Mouse (Mus musculus): ENCODE data around the gene Gm17019.
"Not testable (repeated sequence)": the region's sequence is repeated elsewhere in the genome, so short reads cannot be mapped to it uniquely, and the experiment has no call there.

The Gm17019 gene

DNA sequence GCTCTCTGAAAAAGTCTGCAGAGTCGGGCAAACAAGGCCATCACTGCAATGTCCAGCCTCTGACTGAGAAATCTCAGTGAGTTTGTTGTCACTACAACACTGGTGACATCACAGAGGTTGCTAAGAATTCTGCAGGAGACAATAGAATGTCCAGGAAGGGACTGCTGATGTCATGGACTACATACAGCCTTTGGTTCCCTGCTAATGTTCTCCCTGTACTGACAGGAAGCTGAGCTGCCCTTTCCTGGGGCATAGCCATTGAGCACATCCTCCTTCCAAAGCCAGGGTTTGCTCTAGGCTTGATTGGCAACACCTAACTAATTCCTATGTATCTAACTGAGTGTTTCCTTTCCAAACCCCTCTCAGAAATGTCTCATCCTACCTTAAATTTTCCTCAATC lies at the start of gene Gm17019:
Gene Gm17019, minus strand, starts transcription at position 101 of the 400 bp plus-strand sequence.
- CTCF ChIA-PET, result not testable (repeated sequence)

DNA sequence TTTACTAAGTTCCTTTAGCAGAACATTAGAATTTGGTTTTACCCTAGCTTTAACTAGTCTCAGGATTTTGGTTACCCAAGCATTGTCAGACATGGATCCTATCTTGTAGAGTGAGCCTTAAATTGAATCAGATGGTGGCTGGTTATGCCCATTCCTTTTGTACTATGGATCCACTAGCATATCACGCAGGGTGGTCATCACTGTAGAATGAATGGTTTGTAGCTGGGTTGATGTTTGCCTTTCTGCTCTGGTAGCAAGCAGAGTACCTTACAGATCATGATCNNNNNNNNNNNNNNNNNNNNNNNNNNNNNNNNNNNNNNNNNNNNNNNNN lies 29.6 kb upstream of the Gm17019 start:
- CTCF ChIA-PET, result not testable (repeated sequence)

DNA sequence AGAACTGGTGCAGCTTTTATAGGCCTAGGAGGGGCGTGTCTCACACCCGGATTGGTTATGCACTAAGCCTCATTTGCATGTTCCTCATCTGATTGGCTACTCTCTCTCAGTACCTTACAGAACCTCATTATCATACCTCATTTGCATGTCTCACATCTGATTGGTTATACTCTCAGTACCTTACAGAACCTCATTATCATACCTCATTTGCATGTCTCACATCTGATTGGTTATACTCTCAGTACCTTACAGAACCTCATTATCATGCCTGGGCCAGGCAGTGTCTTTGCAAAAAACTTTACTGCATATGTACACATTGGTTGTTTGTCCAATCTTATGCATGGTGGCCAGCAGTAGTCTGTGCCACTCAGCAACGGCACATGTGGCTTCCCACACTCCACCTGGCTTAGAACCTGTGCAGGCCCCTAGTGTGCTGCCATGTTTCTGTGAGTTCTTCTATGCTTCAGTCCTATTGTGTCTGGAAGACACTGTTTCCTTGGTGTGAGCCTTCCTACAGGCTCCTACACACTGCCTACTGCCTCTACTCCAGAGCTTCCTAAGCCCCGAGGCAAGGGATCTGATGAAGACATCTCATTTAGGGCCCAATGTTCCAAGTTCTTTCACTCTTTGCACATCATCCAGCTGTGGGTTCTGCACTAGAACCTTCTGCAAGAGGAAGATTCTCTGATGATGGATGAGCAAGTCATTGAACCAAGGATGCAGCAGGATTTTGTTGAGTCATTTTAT lies 29.0 kb upstream of the Gm17019 start:
- CTCF ChIA-PET, result not testable (repeated sequence)

DNA sequence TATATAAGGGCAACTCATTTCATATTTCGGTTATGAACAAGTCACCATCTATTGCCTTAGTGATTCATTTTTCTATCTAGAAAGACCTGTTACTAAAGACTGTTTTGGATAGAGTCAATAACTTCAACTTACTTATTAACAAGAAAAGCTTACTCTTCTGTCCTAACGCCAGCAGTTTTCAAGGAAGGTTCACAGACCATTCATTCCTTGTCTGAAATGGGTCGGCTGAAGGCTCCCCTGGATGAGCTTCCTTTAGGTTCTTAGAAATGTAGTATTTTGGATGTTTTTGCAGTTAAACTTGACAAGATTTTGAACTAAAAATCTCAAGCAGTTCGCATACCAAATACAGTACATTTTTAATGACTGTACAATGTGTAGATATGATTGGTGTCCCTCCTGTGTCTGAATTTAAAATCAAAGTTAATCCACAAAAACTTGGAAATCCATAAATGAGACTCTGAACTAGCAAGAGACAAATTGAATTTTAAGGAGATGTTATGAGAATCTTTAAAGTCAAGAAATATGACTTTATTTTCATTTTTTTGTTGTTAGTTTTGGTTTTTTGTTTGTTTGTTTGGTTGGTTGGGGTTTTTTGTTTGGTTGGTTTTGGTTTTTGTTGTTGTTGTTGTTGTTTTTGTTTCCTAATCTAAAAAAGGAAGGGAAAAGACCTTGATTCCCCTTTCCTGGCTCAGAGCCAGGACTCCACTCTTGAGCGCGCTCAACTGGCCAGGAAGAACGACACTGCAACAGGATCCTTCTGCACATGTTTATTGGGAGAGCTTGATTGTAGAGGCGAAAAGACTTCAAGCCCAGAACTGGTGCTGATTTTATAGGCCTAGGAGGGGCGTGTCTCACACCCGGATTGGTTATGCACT lies 21.6 kb upstream of the Gm17019 start:
- CTCF ChIA-PET, result not testable (repeated sequence)

DNA sequence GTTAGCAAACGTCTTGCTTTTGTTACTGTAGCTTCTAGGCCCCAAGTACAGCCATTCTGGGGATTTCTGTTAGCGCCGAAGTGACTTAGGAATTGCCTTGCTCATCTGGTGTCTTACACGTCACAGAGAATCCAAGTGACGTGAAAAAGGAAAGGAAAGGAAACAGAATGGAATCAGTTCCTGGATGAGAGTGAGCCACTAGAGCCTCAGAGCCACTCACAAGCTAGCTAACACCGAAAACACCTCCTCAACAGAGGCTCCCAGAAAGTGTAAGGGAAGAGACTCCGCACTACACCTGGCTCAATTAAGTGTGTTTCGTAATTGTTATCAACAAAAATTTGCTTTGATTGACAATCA lies 20.8 kb upstream of the Gm17019 start:
- CTCF ChIA-PET, result not testable (repeated sequence)

DNA sequence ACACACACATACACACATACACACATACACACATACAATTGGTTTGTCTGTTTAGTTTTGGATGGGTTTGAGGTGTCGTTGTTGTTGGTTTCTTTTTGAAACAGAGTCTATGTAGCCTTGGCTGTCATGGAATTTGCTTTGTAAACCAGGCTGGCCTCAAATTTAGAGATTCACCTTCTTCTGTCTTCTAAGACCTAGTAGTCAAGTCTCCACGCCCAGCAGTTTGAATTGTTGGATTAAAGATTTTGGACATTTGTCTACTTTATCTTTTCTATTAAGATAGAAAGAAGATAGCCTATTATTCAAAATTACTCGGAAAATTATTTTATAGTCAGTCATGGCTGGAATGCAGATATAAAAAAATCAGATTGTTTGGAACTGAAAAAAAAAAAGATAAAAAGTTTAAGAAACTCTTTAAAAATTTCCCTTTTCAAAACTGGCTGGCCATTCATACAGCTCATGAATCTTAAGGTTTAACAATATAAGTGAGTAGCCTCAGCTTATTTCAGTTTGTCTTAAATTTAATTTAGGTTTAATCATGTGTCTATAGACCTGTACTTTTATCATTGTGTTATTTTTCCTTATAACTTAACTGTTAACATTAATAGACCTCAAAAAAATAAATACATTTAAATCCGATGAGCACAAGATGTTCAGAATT lies 20.3 kb upstream of the Gm17019 start:
- CTCF ChIA-PET, result not testable (repeated sequence)

DNA sequence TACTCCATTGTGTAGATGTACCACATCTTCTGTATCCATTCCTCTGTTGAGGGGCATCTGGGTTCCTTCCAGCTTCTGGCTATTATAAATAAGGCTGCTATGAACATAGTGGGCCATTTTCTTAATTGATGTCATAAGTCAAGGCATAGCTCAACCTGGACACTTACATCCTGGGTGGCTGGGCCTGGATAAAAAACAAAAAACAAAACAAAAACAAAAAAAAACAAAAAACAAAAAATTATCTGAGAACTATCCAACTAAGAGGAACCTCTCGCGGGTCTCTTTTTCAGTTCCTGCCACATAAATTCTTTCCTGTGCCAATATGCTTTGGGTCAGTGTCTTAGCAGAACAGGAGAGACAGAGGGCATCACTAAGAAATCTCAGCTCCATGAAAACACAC lies 18.0 kb upstream of the Gm17019 start:
- CTCF ChIA-PET, result not testable (repeated sequence)

DNA sequence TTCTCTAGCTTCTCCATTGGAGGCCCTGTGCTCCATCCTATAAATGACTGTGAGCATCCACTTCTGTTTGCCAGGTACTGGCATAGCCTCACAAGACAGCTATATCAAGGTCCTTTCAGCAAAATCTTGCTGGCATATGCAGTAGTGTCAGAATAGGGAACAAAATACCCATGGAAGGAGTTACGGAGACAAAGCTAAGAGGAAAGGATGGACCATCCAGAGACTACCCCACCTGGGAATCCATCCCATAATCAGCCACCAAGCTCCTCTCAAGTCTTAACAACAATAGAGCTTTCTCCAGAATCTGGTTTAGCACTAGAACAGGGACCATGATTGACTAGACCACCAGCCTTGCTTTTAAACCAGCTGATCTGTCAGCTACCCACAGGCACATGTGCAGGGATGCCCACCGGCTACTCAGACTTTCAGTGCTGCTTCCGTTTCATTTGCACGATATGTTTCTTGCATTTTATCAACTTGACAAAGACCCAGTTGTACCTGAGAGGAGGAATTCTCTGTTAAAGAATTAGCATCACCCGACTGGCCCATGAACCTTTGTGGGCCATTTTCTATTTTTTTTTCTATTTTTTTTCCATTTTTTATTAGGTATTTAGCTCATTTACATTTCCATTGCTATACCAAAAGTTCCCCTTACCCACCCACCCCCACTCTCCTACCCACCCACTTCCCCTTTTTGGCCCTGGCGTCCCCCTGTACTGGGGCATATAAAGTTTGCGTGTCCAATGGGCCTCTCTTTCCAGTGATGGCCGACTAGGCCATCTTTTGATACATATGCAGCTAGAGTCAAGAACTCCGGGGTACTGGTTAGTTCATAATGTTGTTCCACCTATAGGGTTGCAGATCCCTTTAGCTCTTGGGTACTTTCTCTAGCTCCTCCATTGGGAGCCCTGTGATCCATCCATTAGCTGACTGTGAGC lies 12.3 kb upstream of the Gm17019 start:
- CTCF ChIA-PET, result not testable (repeated sequence)

DNA sequence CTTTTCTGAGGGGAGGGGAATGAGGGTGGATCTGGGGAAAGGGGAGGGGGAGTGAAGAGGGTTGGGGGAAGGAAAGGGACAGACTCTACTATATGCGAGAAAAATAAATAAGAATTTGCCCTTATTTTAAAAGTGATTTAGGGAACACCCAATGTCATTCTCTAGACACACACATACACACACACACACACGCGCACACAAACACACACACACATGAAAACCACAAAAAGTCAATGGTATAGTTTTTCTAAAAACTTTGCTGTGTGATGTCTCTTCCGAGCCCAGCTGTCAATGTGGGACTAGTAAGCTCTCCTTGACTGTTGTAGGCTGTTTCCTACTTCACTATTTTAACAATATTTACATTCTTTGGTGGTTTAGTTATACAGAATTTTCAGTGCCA lies 8.0 kb upstream of the Gm17019 start:
- CTCF ChIA-PET, result not testable (repeated sequence)

DNA sequence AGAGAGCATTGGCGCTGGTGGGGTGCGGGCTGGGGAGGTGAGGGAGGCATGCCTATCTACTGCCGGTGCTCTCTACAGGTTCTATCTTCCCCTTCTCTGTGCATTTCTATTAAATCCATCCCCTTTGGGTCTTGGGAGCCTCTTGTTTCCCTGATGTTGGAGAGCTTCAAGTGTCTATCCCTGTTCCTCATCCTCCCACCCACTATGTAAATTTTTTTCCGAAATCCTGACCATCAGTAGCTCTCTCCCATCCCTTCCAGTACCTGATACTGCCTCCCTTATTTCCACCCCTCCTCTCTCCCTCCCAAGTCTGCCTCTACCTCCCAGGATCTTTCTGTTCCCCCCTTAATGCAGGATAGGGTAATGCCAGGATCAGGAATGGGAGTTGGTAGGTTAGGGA lies 7.2 kb upstream of the Gm17019 start:
- CTCF ChIA-PET, result not testable (repeated sequence)

DNA sequence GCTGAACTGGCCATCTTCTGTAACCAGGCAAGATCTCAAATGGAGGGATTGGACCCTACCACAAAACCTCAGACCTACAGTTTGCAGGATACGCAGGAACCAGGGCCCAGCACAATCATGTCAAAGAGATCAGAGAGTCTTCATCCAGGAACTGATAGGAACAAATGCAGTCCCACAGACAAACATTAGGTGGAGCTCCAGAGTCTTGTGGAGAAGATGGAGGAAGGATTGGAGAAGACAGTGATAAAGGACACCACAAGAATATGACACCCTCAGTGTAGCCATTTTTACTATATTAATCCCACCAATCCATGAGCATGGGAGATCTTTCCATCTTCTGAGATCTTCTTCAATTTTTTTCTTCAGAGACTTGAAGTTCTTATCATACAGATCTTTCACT lies 8.5 kb downstream of the Gm17019 start:
- CTCF ChIA-PET, result not testable (repeated sequence)

DNA sequence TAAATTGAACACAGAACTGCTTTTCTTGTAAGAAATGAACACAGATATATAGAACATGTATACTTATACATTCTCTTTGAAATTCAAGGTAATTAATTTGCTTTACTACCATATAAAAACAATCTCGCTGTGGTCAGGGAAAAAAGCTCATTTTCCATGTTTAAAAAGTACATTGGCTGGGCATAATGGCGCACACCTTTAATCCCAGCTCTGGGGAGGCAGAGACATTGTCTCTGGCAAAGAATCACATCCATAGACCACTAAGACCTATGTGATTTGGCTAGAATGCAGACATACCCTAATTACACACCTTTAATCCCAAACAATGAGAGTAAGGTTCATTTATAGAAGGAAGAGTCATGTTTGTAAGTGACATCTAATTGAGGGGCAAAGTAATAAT lies 12.7 kb downstream of the Gm17019 start:
- CTCF ChIA-PET, result not testable (repeated sequence)

DNA sequence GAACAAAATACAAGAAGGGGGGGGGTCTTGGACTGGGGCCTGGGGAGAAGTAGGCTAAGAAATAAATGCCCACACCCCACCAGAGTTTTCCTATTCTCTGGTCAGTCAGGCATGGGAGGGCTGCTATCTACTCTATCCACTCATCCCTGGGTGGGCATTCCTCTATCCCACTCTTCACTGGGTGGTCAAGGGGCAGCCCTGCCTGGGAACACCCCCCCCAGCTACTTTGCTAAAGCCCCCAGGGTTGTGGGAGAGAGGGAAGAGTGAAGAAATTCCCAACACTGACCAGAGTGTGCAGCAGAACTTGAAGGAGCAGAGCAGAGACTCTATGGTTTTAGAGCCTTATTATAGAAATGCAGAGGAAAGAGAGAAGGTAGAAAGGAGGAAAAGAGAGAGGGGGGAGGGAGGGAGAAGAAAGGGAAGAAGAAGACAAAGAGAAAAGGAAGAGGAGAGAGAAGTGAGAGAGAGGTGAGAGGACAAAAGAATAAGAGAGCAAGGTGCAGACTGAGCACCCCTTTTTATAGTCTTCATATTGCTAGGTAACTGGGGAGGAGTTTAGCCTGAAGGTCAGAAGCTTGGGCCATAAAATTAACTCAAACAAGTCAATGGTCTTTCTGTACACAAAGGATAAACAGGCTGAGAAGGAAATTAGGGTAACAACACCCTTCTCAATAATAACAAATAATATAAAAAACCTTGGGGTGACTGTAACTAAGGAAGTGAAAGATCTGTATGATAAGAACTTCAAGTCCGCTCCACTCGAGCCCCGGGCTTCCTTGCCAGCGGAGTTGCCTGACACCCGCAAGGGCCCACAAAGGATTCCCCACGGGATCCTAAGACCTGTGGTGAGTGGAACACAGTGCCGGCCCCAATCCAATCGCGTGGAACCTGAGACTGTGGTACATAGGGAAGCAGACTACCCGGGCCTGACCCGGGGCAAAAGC lies 21.9 kb downstream of the Gm17019 start:
- CTCF ChIA-PET, result not testable (repeated sequence)

DNA sequence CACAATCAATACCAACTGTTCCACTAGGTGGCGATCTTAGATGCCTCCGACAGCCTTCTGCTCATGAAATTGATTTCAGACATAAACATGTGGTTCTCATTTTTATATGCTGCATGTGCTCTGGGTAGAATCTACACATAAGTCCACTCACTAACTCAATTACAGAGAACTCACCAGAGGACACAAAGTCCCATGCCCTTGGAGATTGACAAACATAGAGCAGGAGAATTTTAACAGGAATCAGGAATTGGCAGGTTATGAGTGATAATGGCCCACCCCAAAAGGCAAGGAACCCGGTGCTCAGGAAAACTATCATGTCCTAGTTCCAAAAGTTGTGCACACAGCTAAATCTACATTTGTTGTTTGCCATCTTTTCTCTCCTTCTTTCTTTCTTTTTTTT lies 25.9 kb downstream of the Gm17019 start:
- CTCF ChIA-PET, result not testable (repeated sequence)

DNA sequence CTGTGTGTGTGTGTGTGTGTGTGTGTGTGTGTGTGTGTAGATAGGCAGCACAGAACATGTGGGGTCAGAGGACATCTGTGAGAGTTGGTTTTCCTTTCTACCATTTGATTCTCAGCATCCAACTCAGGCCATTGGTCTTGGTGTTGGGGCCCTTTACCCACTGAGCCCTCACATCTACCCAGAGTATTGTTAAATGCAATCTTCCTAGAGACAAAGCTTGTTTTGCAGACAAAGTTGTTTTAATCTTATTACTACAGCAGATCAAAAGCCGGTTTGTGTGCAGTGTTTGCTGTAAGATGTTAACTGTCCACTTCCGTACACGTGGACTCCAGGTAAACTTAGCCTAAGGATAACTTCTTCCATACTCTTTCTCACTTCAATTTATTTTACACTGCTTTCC lies 26.5 kb downstream of the Gm17019 start:
- CTCF ChIA-PET, result not testable (repeated sequence)

DNA sequence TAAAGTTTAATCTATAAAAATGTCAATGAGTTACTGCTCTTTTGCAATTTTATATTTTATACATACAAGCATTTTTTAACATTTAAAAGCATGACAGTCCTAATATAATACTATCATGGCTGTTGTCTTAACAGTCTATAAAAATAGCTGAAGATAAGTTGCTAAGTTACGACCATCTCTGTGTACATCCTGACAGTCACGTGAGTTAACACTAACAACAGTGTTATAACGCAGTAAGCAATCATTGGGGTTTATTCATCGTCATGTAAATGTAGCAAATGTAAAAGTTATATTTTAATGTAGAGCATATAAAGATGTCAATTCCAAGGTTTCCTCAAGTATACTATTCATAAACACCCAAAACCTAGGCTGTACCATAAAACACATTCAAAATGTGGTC lies 27.2 kb downstream of the Gm17019 start:
- CTCF ChIA-PET, result not testable (repeated sequence)

DNA sequence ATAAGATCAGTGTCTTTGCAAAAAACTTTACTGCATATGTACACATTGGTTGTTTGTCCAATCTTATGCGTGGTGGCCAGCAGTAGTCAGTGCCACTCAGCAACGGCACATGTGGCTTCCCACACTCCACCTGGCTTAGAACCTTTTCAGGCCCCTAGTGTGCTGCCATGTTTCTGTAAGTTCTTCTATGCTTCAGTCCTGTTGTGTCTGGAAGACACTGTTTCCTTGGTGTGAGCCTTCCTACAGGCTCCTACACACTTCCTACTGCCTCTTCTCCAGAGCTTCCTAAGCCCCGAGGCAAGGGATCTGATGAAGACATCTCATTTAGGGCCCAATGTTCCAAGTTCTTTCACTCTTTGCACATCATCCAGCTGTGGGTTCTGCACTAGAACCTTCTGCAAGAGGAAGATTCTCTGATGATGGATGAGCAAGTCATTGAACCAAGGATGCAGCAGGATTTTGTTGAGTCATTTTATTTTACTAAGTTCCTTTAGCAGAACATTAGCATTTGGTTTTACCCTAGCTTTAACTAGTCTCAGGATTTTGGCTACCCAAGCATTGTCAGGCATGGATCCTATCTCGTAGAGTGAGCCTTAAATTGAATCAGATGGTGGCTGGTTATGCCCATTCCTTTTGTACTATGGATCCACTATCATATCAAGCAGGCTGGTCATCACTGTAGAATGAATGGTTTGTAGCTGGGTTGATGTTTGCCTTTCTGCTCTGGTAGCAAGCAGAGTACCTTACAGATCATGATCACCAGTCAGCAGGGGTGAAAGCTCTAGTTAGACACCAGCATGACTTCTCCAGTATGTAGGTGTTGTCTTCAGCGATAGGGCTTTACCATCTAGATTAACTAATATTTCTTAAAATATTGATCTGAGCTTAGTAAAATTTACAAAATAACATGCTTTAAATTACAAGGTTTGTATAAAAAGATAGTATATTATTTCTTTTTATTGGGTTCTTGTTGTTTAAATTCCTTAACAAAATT lies 27.9 kb downstream of the Gm17019 start:
- CTCF ChIA-PET, result not testable (repeated sequence)

DNA sequence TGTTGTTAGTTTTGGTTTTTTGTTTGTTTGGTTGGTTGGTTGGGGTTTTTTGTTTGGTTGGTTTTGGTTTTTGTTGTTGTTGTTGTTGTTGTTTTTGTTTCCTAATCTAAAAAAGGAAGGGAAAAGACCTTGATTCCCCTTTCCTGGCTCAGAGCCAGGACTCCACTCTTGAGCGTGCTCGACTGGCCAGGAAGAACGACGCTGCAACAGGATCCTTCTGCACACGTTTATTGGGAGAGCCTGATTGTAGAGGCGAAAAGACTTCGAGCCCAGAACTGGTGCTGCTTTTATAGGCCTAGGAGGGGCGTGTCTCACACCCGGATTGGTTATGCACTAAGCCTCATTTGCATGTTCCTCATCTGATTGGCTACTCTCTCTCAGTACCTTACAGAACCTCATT lies 34.7 kb downstream of the Gm17019 start:
- CTCF ChIA-PET, result not testable (repeated sequence)

DNA sequence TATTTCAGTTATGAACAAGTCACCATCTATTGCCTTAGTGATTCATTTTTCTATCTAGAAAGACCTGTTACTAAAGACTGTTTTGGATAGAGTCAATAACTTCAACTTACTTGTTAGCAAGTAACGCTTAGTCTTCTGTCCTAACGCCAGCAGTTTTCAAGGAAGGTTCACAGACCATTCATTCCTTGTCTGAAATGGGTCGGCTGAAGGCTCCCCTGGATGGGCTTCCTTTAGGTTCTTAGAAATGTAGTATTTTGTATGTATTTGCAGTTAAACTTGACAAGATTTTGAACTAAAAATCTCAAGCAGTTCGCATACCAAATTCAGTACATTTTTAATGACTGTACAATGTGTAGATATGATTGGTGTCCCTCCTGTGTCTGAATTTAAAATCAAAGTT lies 35.2 kb downstream of the Gm17019 start:
- CTCF ChIA-PET, result not testable (repeated sequence)

Data from spleen, embryonic (tissue).